Mouse (Mus musculus) limb, embryonic 10.5 days (tissue): Measurements from ENCODE around the gene Chst3. TPM values are rescaled to one million over a fixed set of nuclear protein-coding genes. Genes with fewer than 3 reads are reported as not detected.
"Not testable (repeated sequence)": the region's sequence is repeated elsewhere in the genome, so short reads cannot be mapped to it uniquely, and the experiment has no call there.

ENCODE experiments used
- DNase-seq: peaks from one replicate; pipeline ENCODE4 v3.0.0-alpha.2; 2017; ENCODE audit warnings: low spot score
- H3K27ac ChIP-seq: fragments of 300-500 bp; sonication (generic); 2 replicates; pipeline ENCODE4 v1.5.1; 2016; ENCODE audit warnings: mild to moderate bottlenecking
- H3K27me3 ChIP-seq: fragments of 300-500 bp; sonication (generic); 2 replicates; pipeline ENCODE4 v1.6.1; 2016; ENCODE audit warnings: low read depth, mild to moderate bottlenecking; ENCODE audit not compliant: poor library complexity, severe bottlenecking
- H3K36me3 ChIP-seq: fragments of 300-500 bp; sonication (generic); 2 replicates; pipeline ENCODE4 v1.6.1; 2016; ENCODE audit warnings: mild to moderate bottlenecking, moderate library complexity
- H3K4me1 ChIP-seq: fragments of 300-500 bp; sonication (generic); 2 replicates; pipeline ENCODE4 v1.6.1; 2016
- H3K4me3 ChIP-seq: fragments of 300-500 bp; sonication (generic); 2 replicates; pipeline ENCODE4 v1.5.1; 2016; ENCODE audit warnings: mild to moderate bottlenecking, moderate library complexity
- H3K9me3 ChIP-seq: fragments of 300-500 bp; sonication (generic); replicated peaks from 2 replicates; pipeline ENCODE4 v1.6.1; 2016; ENCODE audit warnings: mild to moderate bottlenecking
- WGBS: fragments of 180-500 bp; shearing (Covaris S2); methylation state at CpG from one replicate; pipeline ENCODE4 v1.1.7; 2016; 5-methylcytosine and 5-hydroxymethylcytosine counted together
- polyA plus RNA-seq: library from polyadenylated mRNA; unstranded; fragments of >200 nt; fragmentation: Nextera tagmentation; extraction: Ambion mirVana; gene quantifications from 2 replicates; pipeline ENCODE4 v1.2.1, GENCODE M21; 2016

The Chst3 gene
- polyA plus RNA-seq, 1 experiment from 2014 or later: 2.0 TPM

GRCm38 (mm10) chr10:60161397-60161796 is 57.7 kb downstream of the Chst3 start:
- DNase-seq, H3K36me3 ChIP-seq, H3K27ac ChIP-seq, H3K4me3 ChIP-seq, H3K9me3 ChIP-seq, H3K27me3 ChIP-seq, H3K4me1 ChIP-seq: not testable (repeated sequence)
- WGBS: 72% methylated on average over 3 of the region's 3 CpGs

GRCm38 (mm10) chr10:60158144-60158543 is 60.9 kb downstream of the Chst3 start:
- Histone ChIP-seq H3K4me3 (no peak overlapping the region), H3K36me3 (no peaks in the 10 kb centered on the region), H3K27ac (no peak overlapping the region), H3K27me3 (no peaks in the 10 kb centered on the region), H3K9me3 (no peaks in the 10 kb centered on the region), H3K4me1 (no peaks in the 10 kb centered on the region)
- DNase-seq: no peak
- WGBS: 88% methylated on average over 3 of the region's 3 CpGs

GRCm38 (mm10) chr10:60156016-60156415 is 63.0 kb downstream of the Chst3 start:
- Histone ChIP-seq H3K27me3 (no peaks in the 10 kb centered on the region), H3K4me1 (peaks cover 4% of the 10 kb centered on the region), H3K9me3 (no peaks in the 10 kb centered on the region), H3K27ac (no peak overlapping the region), H3K4me3 (no peak overlapping the region), H3K36me3 (no peaks in the 10 kb centered on the region)
- DNase-seq: no peak

- no peaks in the 10 kb centered on the region for H3K9me3 ChIP-seq
- WGBS: 75% methylated on average over 6 of the region's 6 CpGs
- H3K4me1 ChIP-seq: peaks cover 7% of the 10 kb centered on the region
- H3K27ac ChIP-seq: peak overlapping the region; percentile 38
- DNase-seq: no peak
- no peaks in the 10 kb centered on the region for H3K36me3 ChIP-seq
- no peak overlapping the region for H3K4me3 ChIP-seq
- H3K27me3 ChIP-seq: no peaks in the 10 kb centered on the region
Observed at GRCm38 (mm10) chr10:60151107-60151663, 67.9 kb downstream of the Chst3 start.

GRCm38 (mm10) chr10:60148087-60148486 is 71.0 kb downstream of the Chst3 start:
- peaks cover 7% of the 10 kb centered on the region for H3K4me1 ChIP-seq
- DNase-seq: peak; percentile 91
- no peak overlapping the region for H3K4me3 ChIP-seq
- H3K27me3 ChIP-seq: no peaks in the 10 kb centered on the region
- 6% methylated on average over 5 of the region's 5 CpGs for WGBS
- H3K27ac ChIP-seq: no peak overlapping the region
- no peaks in the 10 kb centered on the region for H3K36me3 ChIP-seq
- no peaks in the 10 kb centered on the region for H3K9me3 ChIP-seq

- not testable (repeated sequence) for DNase-seq, H3K9me3 ChIP-seq, H3K27ac ChIP-seq, H3K4me3 ChIP-seq, H3K27me3 ChIP-seq, H3K36me3 ChIP-seq, H3K4me1 ChIP-seq
- 82% methylated on average over 10 of the region's 10 CpGs for WGBS
Observed at GRCm38 (mm10) chr10:60147510-60148047, 71.5 kb downstream of the Chst3 start.

GRCm38 (mm10) chr10:60141656-60142160 is 77.4 kb downstream of the Chst3 start:
- H3K9me3 ChIP-seq: no peaks in the 10 kb centered on the region
- H3K27ac ChIP-seq: no peak overlapping the region
- DNase-seq: no peak
- 90% methylated on average over 3 of the region's 3 CpGs for WGBS
- no peak overlapping the region for H3K4me3 ChIP-seq
- no peaks in the 10 kb centered on the region for H3K27me3 ChIP-seq
- no peaks in the 10 kb centered on the region for H3K36me3 ChIP-seq
- H3K4me1 ChIP-seq: no peaks in the 10 kb centered on the region

GRCm38 (mm10) chr10:60140751-60141150 is 78.3 kb downstream of the Chst3 start:
- Histone ChIP-seq H3K4me3 (no peak overlapping the region), H3K9me3 (no peaks in the 10 kb centered on the region), H3K27me3 (no peaks in the 10 kb centered on the region), H3K36me3 (no peaks in the 10 kb centered on the region), H3K27ac (no peak overlapping the region), H3K4me1 (no peaks in the 10 kb centered on the region)
- no peak for DNase-seq
- 93% methylated on average over 4 of the region's 4 CpGs for WGBS

- Histone ChIP-seq H3K27ac (no peak overlapping the region), H3K9me3 (no peaks in the 10 kb centered on the region), H3K4me3 (no peak overlapping the region), H3K36me3 (no peaks in the 10 kb centered on the region), H3K4me1 (peaks cover 9% of the 10 kb centered on the region), H3K27me3 (no peaks in the 10 kb centered on the region)
- WGBS: 89% methylated on average over 5 of the region's 5 CpGs
- no peak for DNase-seq
Observed at GRCm38 (mm10) chr10:60138680-60139079, 80.4 kb downstream of the Chst3 start.

GRCm38 (mm10) chr10:60136935-60137334 is 82.1 kb downstream of the Chst3 start:
- peaks cover 16% of the 10 kb centered on the region for H3K4me1 ChIP-seq
- DNase-seq: no peak
- no peaks in the 10 kb centered on the region for H3K36me3 ChIP-seq
- H3K9me3 ChIP-seq: no peaks in the 10 kb centered on the region
- no peaks in the 10 kb centered on the region for H3K27me3 ChIP-seq
- no peak overlapping the region for H3K4me3 ChIP-seq
- WGBS: 85% methylated on average over 7 of the region's 7 CpGs
- no peak overlapping the region for H3K27ac ChIP-seq

GRCm38 (mm10) chr10:60136010-60136409 is 83.0 kb downstream of the Chst3 start:
- WGBS: 71% methylated on average over 1 of the region's 1 CpGs
- H3K27me3 ChIP-seq, H3K27ac ChIP-seq, H3K36me3 ChIP-seq, DNase-seq, H3K9me3 ChIP-seq, H3K4me3 ChIP-seq: not testable (repeated sequence)
- peaks cover 16% of the 10 kb centered on the region for H3K4me1 ChIP-seq

- Histone ChIP-seq H3K4me3 (no peak overlapping the region), H3K36me3 (no peaks in the 10 kb centered on the region), H3K9me3 (no peaks in the 10 kb centered on the region), H3K27ac (peak overlapping the region; percentile 80), H3K27me3 (no peaks in the 10 kb centered on the region), H3K4me1 (peaks cover 16% of the 10 kb centered on the region)
- 48% methylated on average over 9 of the region's 9 CpGs for WGBS
- DNase-seq: no peak
Observed at GRCm38 (mm10) chr10:60134201-60134600, 84.9 kb downstream of the Chst3 start.

GRCm38 (mm10) chr10:60133501-60133900 is 85.6 kb downstream of the Chst3 start:
- Histone ChIP-seq H3K4me3 (peak overlapping the region; percentile 20; the same call in 1 of the 2 replicates), H3K9me3 (no peaks in the 10 kb centered on the region), H3K4me1 (peaks cover 16% of the 10 kb centered on the region), H3K36me3 (no peaks in the 10 kb centered on the region), H3K27me3 (no peaks in the 10 kb centered on the region), H3K27ac (peak overlapping the region; percentile 80)
- 22% methylated on average over 6 of the region's 6 CpGs for WGBS
- DNase-seq: peak; percentile 54
